In the genomic region with DNA sequence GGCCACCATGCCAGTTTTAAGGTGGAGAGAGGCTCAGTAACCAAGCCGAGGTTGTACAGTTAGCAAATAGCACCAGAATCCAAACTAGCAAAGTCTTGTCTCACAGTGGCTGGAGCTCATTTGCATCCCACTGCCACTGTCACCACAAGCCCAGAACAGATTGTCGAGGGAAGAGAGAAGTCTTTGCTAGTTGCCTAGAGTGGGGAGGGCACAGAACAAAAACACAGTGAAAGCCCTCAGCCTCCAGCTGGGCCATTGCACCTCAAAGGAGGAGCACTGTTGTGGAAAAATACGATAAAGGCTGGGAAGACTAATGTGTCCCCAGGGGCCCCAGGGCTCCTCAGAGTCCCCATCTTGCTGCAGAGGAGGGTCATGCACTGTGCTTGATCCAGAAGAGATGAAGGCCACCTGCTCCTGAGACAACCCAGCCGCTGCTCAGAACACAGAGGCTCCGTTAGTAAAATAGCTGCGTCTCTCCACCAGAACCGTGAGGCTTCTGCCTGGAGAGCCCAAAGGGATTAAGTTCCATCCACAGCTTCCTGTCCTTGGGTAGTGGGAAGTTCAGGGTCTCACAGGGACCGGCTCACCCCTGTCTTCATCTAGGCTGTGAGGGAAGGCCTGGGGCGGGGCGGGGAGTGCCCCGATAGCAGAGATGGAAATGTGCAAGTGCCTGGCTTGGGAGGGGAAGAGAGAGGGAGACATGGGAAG, we compare ENCODE assay signal across 9 mouse cellular contexts. TPM values are rescaled to one million over a fixed set of nuclear protein-coding genes. Genes with fewer than 3 reads are reported as not detected.
A peak's percentile ranks its signal among the peaks of the same experiment; 100 is the strongest.
DNase-seq lines count a peak whose midpoint lies in the region; ATAC-seq and TF ChIP-seq lines count a peak whose summit lies in the region.
"Had no signal": no experiment of that assay in that cellular context is flagged by ENCODE, and none has a peak within 500 bp of the region (broad histone marks: within the 10 kb centered on the region; RNA-seq: fewer than 3 reads in every experiment).

No protein-coding gene starts in this region.

- no peak for ATAC-seq in midbrain, embryonic 13.5 days
- no peak for ATAC-seq in midbrain, postnatal 0 days (ENCODE audit: low FRiP score)
- peak; percentile 83 for ATAC-seq in kidney, embryonic 15.5 days (replicated peaks; ENCODE audit: low FRiP score)
- peak; percentile 43 for ATAC-seq in stomach, postnatal 0 days (ENCODE audit: low FRiP score, low TSS enrichment)

- H3K9me3 ChIP-seq in midbrain, embryonic 13.5 days: no peaks in the 10 kb centered on the region
- no peaks in the 10 kb centered on the region for H3K9me3 ChIP-seq in midbrain, postnatal 0 days (ENCODE audit: low read length)
- no peaks in the 10 kb centered on the region for H3K9me3 ChIP-seq in kidney, embryonic 15.5 days (replicated peaks)
- H3K9me3 ChIP-seq in stomach, postnatal 0 days (ENCODE audit: control insufficient read depth, low read length): no peaks in the 10 kb centered on the region

- WGBS in midbrain, embryonic 13.5 days: 16% methylated on average over 11 of the region's 11 CpGs
- WGBS in midbrain, postnatal 0 days: 11% methylated on average over 11 of the region's 11 CpGs
- 11% methylated on average over 11 of the region's 11 CpGs for WGBS in kidney, embryonic 15.5 days
- WGBS in stomach, postnatal 0 days: 24% methylated on average over 11 of the region's 11 CpGs

- no peaks in the 10 kb centered on the region for H3K27me3 ChIP-seq in midbrain, embryonic 13.5 days
- H3K27me3 ChIP-seq in midbrain, postnatal 0 days (ENCODE audit: insufficient read depth, low read length): no peaks in the 10 kb centered on the region
- H3K27me3 ChIP-seq in kidney, embryonic 15.5 days: no peaks in the 10 kb centered on the region
- no peaks in the 10 kb centered on the region for H3K27me3 ChIP-seq in stomach, postnatal 0 days (ENCODE audit: control insufficient read depth, insufficient read depth, low read length)

- TF ChIP-seq CTCF in midbrain, postnatal 0 days (IDR thresholded peaks at IDR 0.05): no peak
- TF ChIP-seq CTCF in stomach, postnatal 0 days (IDR thresholded peaks at IDR 0.05; ENCODE audit: low read depth): no peak

- peaks cover 14% of the 10 kb centered on the region for H3K4me1 ChIP-seq in midbrain, embryonic 13.5 days (replicated peaks)
- H3K4me1 ChIP-seq in midbrain, postnatal 0 days (ENCODE audit: insufficient read depth, low read length): no peaks in the 10 kb centered on the region
- H3K4me1 ChIP-seq in kidney, embryonic 15.5 days: peaks cover 57% of the 10 kb centered on the region
- peaks cover 2% of the 10 kb centered on the region; the same call in 1 of the 2 replicates for H3K4me1 ChIP-seq in stomach, postnatal 0 days (replicated peaks; ENCODE audit: control insufficient read depth, insufficient read depth)

- TF ChIP-seq EP300 in stomach, postnatal 0 days (optimal IDR thresholded peaks at IDR 0.05): peak; percentile 58

- no peaks in the 10 kb centered on the region for H3K36me3 ChIP-seq in midbrain, embryonic 13.5 days
- H3K36me3 ChIP-seq in midbrain, postnatal 0 days (ENCODE audit: insufficient read depth, low read length): no peaks in the 10 kb centered on the region
- 0 out of 2 replicates have a peak, but pooled peaks cover 2% of the 10 kb centered on the region for H3K36me3 ChIP-seq in kidney, embryonic 15.5 days
- no peaks in the 10 kb centered on the region for H3K36me3 ChIP-seq in stomach, postnatal 0 days (ENCODE audit: control insufficient read depth, insufficient read depth, low read length)

- H3K27ac ChIP-seq in midbrain, embryonic 13.5 days: peak overlapping the region; percentile 56
- no peak overlapping the region for H3K27ac ChIP-seq in midbrain, postnatal 0 days (ENCODE audit: low read depth, low read length)
- peak overlapping the region; percentile 97 for H3K27ac ChIP-seq in kidney, embryonic 15.5 days
- H3K27ac ChIP-seq in stomach, postnatal 0 days (replicated peaks): peak overlapping the region; percentile 79

- no peak for DNase-seq in midbrain, postnatal 0 days (ENCODE audit: low spot score)
- peak; percentile 64 for DNase-seq in heart, adult 8-10 months (ENCODE audit: low spot score)
- DNase-seq in stomach, postnatal 0 days (ENCODE audit: low spot score): peak; percentile 25
- DNase-seq in left cerebral cortex, adult 9 months (ENCODE audit: low spot score in 2 of 2): no peak
- no peak for DNase-seq in adrenal gland, postnatal 36 days
- DNase-seq in adrenal gland, adult 18-20 months (ENCODE audit: low spot score in 2 of 2): no peak

- H3K9ac ChIP-seq in midbrain, embryonic 13.5 days (replicated peaks): no peak overlapping the region
- no peak overlapping the region for H3K9ac ChIP-seq in midbrain, postnatal 0 days (replicated peaks; ENCODE audit: low read length, poor library complexity, severe bottlenecking)
- H3K9ac ChIP-seq in kidney, embryonic 15.5 days: no peak overlapping the region
- no peak overlapping the region for H3K9ac ChIP-seq in stomach, postnatal 0 days (ENCODE audit: low read length)

- H3K4me3 ChIP-seq in midbrain, embryonic 13.5 days (replicated peaks): no peak overlapping the region
- H3K4me3 ChIP-seq in midbrain, postnatal 0 days (ENCODE audit: low read depth, low read length): no peak overlapping the region
- no peak overlapping the region for H3K4me3 ChIP-seq in kidney, embryonic 15.5 days (replicated peaks)
- no peak overlapping the region for H3K4me3 ChIP-seq in stomach, postnatal 0 days (ENCODE audit: low read depth, low read length)

- no peak overlapping the region for H3K4me2 ChIP-seq in midbrain, embryonic 13.5 days (replicated peaks)
- H3K4me2 ChIP-seq in midbrain, postnatal 0 days (ENCODE audit: low read depth, low read length, poor library complexity, severe bottlenecking): no peak overlapping the region
- H3K4me2 ChIP-seq in kidney, embryonic 15.5 days: peak overlapping the region; percentile 24; the same call in 1 of the 2 replicates
- no peak overlapping the region for H3K4me2 ChIP-seq in stomach, postnatal 0 days (replicated peaks; ENCODE audit: low read depth)

RNA-seq across cellular contexts. Expression of a gene that starts 12.8 kb away (rescaled TPM):
- 0.15 and 0.27 TPM in 2 replicates for polyA plus RNA-seq in midbrain, embryonic 13.5 days (2015; fragmentation: Nextera tagmentation; extraction: Ambion mirVana)
- 0.16 and 0.33 TPM in 2 replicates for total RNA-seq in midbrain, postnatal 0 days (2014; rRNA removed)
- 0.49 and 0.94 TPM in 2 replicates for polyA plus RNA-seq in midbrain, postnatal 0 days (2015; fragmentation: Nextera tagmentation; extraction: Ambion mirVana)
- 1 to 10 TPM; 5.1 to 5.6 (median 5.2) TPM for total RNA-seq in heart, adult 8-10 months (2022)
- polyA plus RNA-seq in kidney, embryonic 15.5 days (2015; fragmentation: Nextera tagmentation; extraction: Ambion mirVana): 59.1 and 62.5 TPM in 2 replicates
- polyA plus RNA-seq in stomach, postnatal 0 days (2015; fragmentation: Nextera tagmentation; extraction: Ambion mirVana): 17.2 and 19.7 TPM in 2 replicates
- 10 to 100 TPM in 1 of 2 experiments, 1 to 10 TPM in 1; 9.3 to 13.2 TPM for total RNA-seq in adrenal gland, postnatal 36 days (2021)
- total RNA-seq in adrenal gland, adult 18-20 months (2021): 10 to 100 TPM in 1 of 2 experiments, 1 to 10 TPM in 1; 8.9 to 13.5 TPM

RNA-seq across cellular contexts. Expression of a gene that starts 16.7 kb away (rescaled TPM):
- not detected in 2 replicates for polyA plus RNA-seq in midbrain, embryonic 13.5 days (2015; fragmentation: Nextera tagmentation; extraction: Ambion mirVana)
- total RNA-seq in midbrain, postnatal 0 days (2014; rRNA removed): not detected in 2 replicates
- 0.79 and 1.2 TPM in 2 replicates for polyA plus RNA-seq in midbrain, postnatal 0 days (2015; fragmentation: Nextera tagmentation; extraction: Ambion mirVana)
- not detected for total RNA-seq in heart, adult 8-10 months (2022)
- 23.2 and 25.2 TPM in 2 replicates for polyA plus RNA-seq in kidney, embryonic 15.5 days (2015; fragmentation: Nextera tagmentation; extraction: Ambion mirVana)
- 0.73 and 1.7 TPM in 2 replicates for polyA plus RNA-seq in stomach, postnatal 0 days (2015; fragmentation: Nextera tagmentation; extraction: Ambion mirVana)
- 1 to 10 TPM in 1 of 2 experiments, not detected in 1; 2.2 TPM for total RNA-seq in adrenal gland, postnatal 36 days (2021)
- total RNA-seq in adrenal gland, adult 18-20 months (2021): 1 to 10 TPM; 1.5 to 2.4 TPM
- total RNA-seq: gastrocnemius, adult 8-10 months had no signal

RNA-seq across cellular contexts. Expression of a gene that starts 29.7 kb away (rescaled TPM):
- 171 and 181 TPM in 2 replicates for polyA plus RNA-seq in midbrain, embryonic 13.5 days (2015; fragmentation: Nextera tagmentation; extraction: Ambion mirVana)
- 166 and 173 TPM in 2 replicates for total RNA-seq in midbrain, postnatal 0 days (2014; rRNA removed)
- 175 and 182 TPM in 2 replicates for polyA plus RNA-seq in midbrain, postnatal 0 days (2015; fragmentation: Nextera tagmentation; extraction: Ambion mirVana)
- total RNA-seq in heart, adult 8-10 months (2022): 10 to 100 TPM; 34.4 to 36.3 (median 35.1) TPM
- polyA plus RNA-seq in kidney, embryonic 15.5 days (2015; fragmentation: Nextera tagmentation; extraction: Ambion mirVana): 141 and 147 TPM in 2 replicates
- polyA plus RNA-seq in stomach, postnatal 0 days (2015; fragmentation: Nextera tagmentation; extraction: Ambion mirVana): 110 and 121 TPM in 2 replicates
- 100 to 1,000 TPM; 169 to 173 TPM for total RNA-seq in adrenal gland, postnatal 36 days (2021)
- total RNA-seq in adrenal gland, adult 18-20 months (2021): 100 to 1,000 TPM; 151 to 170 TPM

RNA-seq across cellular contexts. Expression of a gene that starts 35.4 kb away (rescaled TPM):
- polyA plus RNA-seq in midbrain, embryonic 13.5 days (2015; fragmentation: Nextera tagmentation; extraction: Ambion mirVana): not detected in 2 replicates
- total RNA-seq in midbrain, postnatal 0 days (2014; rRNA removed): not detected in 2 replicates
- polyA plus RNA-seq in midbrain, postnatal 0 days (2015; fragmentation: Nextera tagmentation; extraction: Ambion mirVana): not detected in 2 replicates
- total RNA-seq in heart, adult 8-10 months (2022): not detected
- 0.67 and 0.88 TPM in 2 replicates for polyA plus RNA-seq in kidney, embryonic 15.5 days (2015; fragmentation: Nextera tagmentation; extraction: Ambion mirVana)
- 0.23 TPM in 1 of 2 replicates, not detected in the other for polyA plus RNA-seq in stomach, postnatal 0 days (2015; fragmentation: Nextera tagmentation; extraction: Ambion mirVana)
- 1 to 10 TPM in 1 of 2 experiments, not detected in 1; 1.3 TPM for total RNA-seq in adrenal gland, postnatal 36 days (2021)
- not detected for total RNA-seq in adrenal gland, adult 18-20 months (2021)
- total RNA-seq: gastrocnemius, adult 8-10 months had no signal

RNA-seq across cellular contexts. Expression of a gene that starts 40.4 kb away (rescaled TPM):
- not detected in 2 replicates for polyA plus RNA-seq in midbrain, embryonic 13.5 days (2015; fragmentation: Nextera tagmentation; extraction: Ambion mirVana)
- total RNA-seq in midbrain, postnatal 0 days (2014; rRNA removed): not detected in 2 replicates
- polyA plus RNA-seq in midbrain, postnatal 0 days (2015; fragmentation: Nextera tagmentation; extraction: Ambion mirVana): not detected in 2 replicates
- total RNA-seq in heart, adult 8-10 months (2022): not detected
- polyA plus RNA-seq in kidney, embryonic 15.5 days (2015; fragmentation: Nextera tagmentation; extraction: Ambion mirVana): not detected in 2 replicates
- polyA plus RNA-seq in stomach, postnatal 0 days (2015; fragmentation: Nextera tagmentation; extraction: Ambion mirVana): not detected in 2 replicates
- total RNA-seq in adrenal gland, postnatal 36 days (2021): not detected
- not detected for total RNA-seq in adrenal gland, adult 18-20 months (2021)

Comparison
In these comparisons a context has a peak if more than half of its experiments do, and no peak if none do; other contexts are left out.
1. ATAC-seq: peak in kidney, embryonic 15.5 days (single experiment) and stomach, postnatal 0 days (single experiment); none in midbrain, embryonic 13.5 days (single experiment) and midbrain, postnatal 0 days (single experiment).
2. DNase-seq: peak in heart, adult 8-10 months (single experiment) and stomach, postnatal 0 days (single experiment); none in midbrain, postnatal 0 days (single experiment), left cerebral cortex, adult 9 months (0 of 2), adrenal gland, postnatal 36 days (0 of 2) and adrenal gland, adult 18-20 months (0 of 2).